Mouse (Mus musculus) embryonic facial prominence, embryonic 14.5 days (tissue): ENCODE data around the gene Uhrf1bp1. TPM values are rescaled to one million over a fixed set of nuclear protein-coding genes. Genes with fewer than 3 reads are reported as not detected.

Experiments used
- ATAC-seq: fragments of 200-750 bp; cut with Nextera tagmentation; 2 replicates; pipeline ENCODE4 v1.8.0; 2017; ENCODE audit warnings: low read depth, moderate number of reproducible peaks, moderate TSS enrichment
- DNase-seq: peaks from one replicate; pipeline ENCODE4 v3.0.0-alpha.2; 2015; ENCODE audit warnings: low spot score
- H3K27ac ChIP-seq: fragments of 300-500 bp; sonication (generic); replicated peaks from 2 replicates; pipeline ENCODE4 v1.5.1; 2014; ENCODE audit warnings: low read depth, mild to moderate bottlenecking, low read length, moderate library complexity
- H3K27me3 ChIP-seq: fragments of 300-500 bp; sonication (generic); replicated peaks from 2 replicates; pipeline ENCODE4 v1.6.1; 2014; ENCODE audit warnings: low read length; ENCODE audit not compliant: control insufficient read depth, insufficient read depth
- H3K36me3 ChIP-seq: fragments of 300-500 bp; sonication (generic); 2 replicates; pipeline ENCODE4 v1.6.1; 2014; ENCODE audit warnings: low read length, mixed read lengths; ENCODE audit not compliant: control insufficient read depth, insufficient read depth
- H3K4me1 ChIP-seq: fragments of 300-500 bp; sonication (generic); 2 replicates; pipeline ENCODE4 v1.6.1; 2014; ENCODE audit warnings: antibody characterized with exemption, low read length; ENCODE audit not compliant: control insufficient read depth, insufficient read depth
- H3K4me2 ChIP-seq: fragments of 300-500 bp; sonication (generic); 2 replicates; pipeline ENCODE4 v1.6.1; 2014; ENCODE audit warnings: low read depth, mild to moderate bottlenecking, low read length, moderate library complexity, mixed read lengths
- H3K4me3 ChIP-seq: fragments of 300-500 bp; sonication (generic); 2 replicates; pipeline ENCODE4 v1.5.1; 2014; ENCODE audit warnings: low read depth, mild to moderate bottlenecking, low read length
- H3K9ac ChIP-seq: fragments of 300-500 bp; sonication (generic); 2 replicates; pipeline ENCODE4 v1.6.1; 2014; ENCODE audit warnings: low read depth, mild to moderate bottlenecking, low read length, moderate library complexity, mixed read lengths
- H3K9me3 ChIP-seq: fragments of 300-500 bp; sonication (generic); 2 replicates; pipeline ENCODE4 v1.6.1; 2016; ENCODE audit warnings: low read length; ENCODE audit not compliant: control insufficient read depth
- WGBS: fragments of 180-500 bp; shearing (Covaris S2); extraction: QIAGEN DNeasy Blood & Tissue Kit; methylation state at CpG from one replicate; pipeline ENCODE4 v1.1.7; 2014; 5-methylcytosine and 5-hydroxymethylcytosine counted together
- polyA plus RNA-seq: library from polyadenylated mRNA; unstranded; fragments of >200 nt; fragmentation: Nextera tagmentation; extraction: Ambion mirVana; gene quantifications from 2 replicates; pipeline ENCODE4 v1.2.1, GENCODE M21; 2014

Uhrf1bp1 gene
- 5.9 and 6.7 TPM in 2 replicates for polyA plus RNA-seq

GRCm38 (mm10) chr17:27856265-27856797, at the start of gene Uhrf1bp1:
Gene Uhrf1bp1, plus strand, starts transcription at chr17:27856441.
- Histone ChIP-seq H3K4me2 (peak within 1 kb of the TSS; percentile 78), H3K27ac (peak within 1 kb of the TSS; percentile 86), H3K4me1 (peaks cover 14% of the 10 kb centered on the region), H3K9ac (peak within 1 kb of the TSS; percentile 94), H3K36me3 (peaks cover 24% of the 10 kb centered on the region), H3K27me3 (no peaks in the 10 kb centered on the region), H3K4me3 (peak within 1 kb of the TSS; percentile 94), H3K9me3 (no peaks in the 10 kb centered on the region)
- DNase-seq (peak; percentile 89), ATAC-seq (peak; percentile 84)
- whole genome bisulfite sequencing = 2% methylated on average over 9 of the region's 54 CpGs

- Histone ChIP-seq H3K4me3 (no peak overlapping the region), H3K9ac (no peak overlapping the region), H3K9me3 (no peaks in the 10 kb centered on the region), H3K4me2 (no peak overlapping the region), H3K27ac (no peak overlapping the region), H3K4me1 (no peaks in the 10 kb centered on the region; the same call in 1 of the 2 replicates), H3K27me3 (no peaks in the 10 kb centered on the region), H3K36me3 (no peaks in the 10 kb centered on the region)
- DNase-seq = peak; percentile 24
- ATAC-seq = no peak
- 54% methylated on average over 2 of the region's 2 CpGs for WGBS
Measured at GRCm38 (mm10) chr17:27807542-27808078, 48.6 kb upstream of the Uhrf1bp1 start.

DNA sequence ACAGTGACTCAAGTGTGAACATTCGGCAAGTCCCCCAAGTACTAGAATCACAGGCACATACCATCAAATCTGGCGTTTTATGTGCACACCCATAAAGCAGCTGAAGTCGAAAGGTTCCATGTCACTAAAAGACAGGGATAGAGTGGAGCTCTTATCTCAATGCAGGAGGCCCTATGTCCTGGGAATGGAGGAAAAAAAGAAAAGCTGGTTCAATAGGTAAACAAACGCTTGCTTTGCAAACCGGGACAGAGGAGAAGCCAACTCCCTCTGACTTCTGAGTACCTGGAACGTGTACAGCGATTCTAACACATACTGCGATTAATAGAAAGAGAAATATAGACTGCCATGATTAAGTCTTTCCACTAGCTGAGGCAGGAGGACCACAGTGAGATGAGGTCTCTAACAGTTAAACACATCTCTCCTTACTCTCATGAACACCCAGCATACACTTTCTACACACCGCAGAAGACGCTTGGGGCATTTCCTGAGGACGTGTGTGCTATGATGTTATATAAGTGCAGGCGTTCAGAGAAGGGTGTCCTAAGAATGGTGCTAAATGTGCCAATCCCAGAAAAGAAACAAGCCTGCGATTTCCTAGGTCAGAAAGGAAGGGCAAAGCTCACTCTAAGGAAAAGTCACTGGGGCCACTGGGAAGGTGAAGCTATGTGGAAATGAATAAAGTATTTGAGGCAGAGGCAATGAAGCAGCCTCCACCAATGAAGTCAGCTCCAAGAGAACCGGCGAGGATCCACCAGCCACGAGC, 45.5 kb upstream of the Uhrf1bp1 start:
- H3K9me3 ChIP-seq = no peaks in the 10 kb centered on the region
- H3K27me3 ChIP-seq = no peaks in the 10 kb centered on the region
- no peaks in the 10 kb centered on the region for H3K4me1 ChIP-seq
- no peaks in the 10 kb centered on the region for H3K36me3 ChIP-seq
- H3K27ac ChIP-seq = no peak overlapping the region
- H3K9ac ChIP-seq = no peak overlapping the region
- H3K4me3 ChIP-seq = no peak overlapping the region
- WGBS = 88% methylated on average over 16 of the region's 16 CpGs
- no peak overlapping the region for H3K4me2 ChIP-seq
- DNase-seq (no peak), ATAC-seq (no peak)

DNA sequence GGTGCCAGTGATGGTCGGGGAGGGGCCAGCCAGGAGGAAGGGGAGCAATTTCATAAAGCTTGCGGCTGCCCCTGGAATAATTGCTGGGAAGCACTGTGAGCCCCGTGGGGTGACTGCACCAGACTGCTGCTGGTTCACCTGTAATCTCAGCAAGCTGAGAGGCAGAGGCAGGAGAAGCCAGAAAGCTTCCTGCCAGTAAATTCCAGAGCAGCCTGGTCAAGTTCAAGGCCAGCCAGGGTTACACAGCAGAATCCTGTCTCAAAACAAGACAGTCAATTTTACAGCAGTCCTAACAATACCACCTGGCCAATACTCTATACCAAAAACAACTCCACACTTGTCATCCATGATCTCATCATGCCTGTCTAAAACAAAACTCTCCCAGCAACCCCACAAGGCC, 44.3 kb upstream of the Uhrf1bp1 start:
- Histone ChIP-seq H3K4me1 (no peaks in the 10 kb centered on the region), H3K36me3 (no peaks in the 10 kb centered on the region), H3K4me2 (no peak overlapping the region), H3K27me3 (no peaks in the 10 kb centered on the region), H3K9ac (no peak overlapping the region), H3K27ac (no peak overlapping the region), H3K4me3 (no peak overlapping the region), H3K9me3 (no peaks in the 10 kb centered on the region)
- no peak for DNase-seq
- no peak for ATAC-seq
- 80% methylated on average over 3 of the region's 3 CpGs for WGBS

GRCm38 (mm10) chr17:27814606-27815005, 41.6 kb upstream of the Uhrf1bp1 start:
- H3K4me1 ChIP-seq = peaks cover 6% of the 10 kb centered on the region; the same call in 1 of the 2 replicates
- H3K36me3 ChIP-seq = no peaks in the 10 kb centered on the region
- DNase-seq (no peak), ATAC-seq (no peak)
- no peak overlapping the region for H3K27ac ChIP-seq
- no peaks in the 10 kb centered on the region for H3K9me3 ChIP-seq
- H3K9ac ChIP-seq = no peak overlapping the region
- H3K4me2 ChIP-seq = no peak overlapping the region
- no peak overlapping the region for H3K4me3 ChIP-seq
- no peaks in the 10 kb centered on the region for H3K27me3 ChIP-seq

- no peak for DNase-seq
- Histone ChIP-seq H3K36me3 (no peaks in the 10 kb centered on the region), H3K9me3 (no peaks in the 10 kb centered on the region), H3K4me3 (peak overlapping the region; percentile 97), H3K4me2 (peak overlapping the region; percentile 67), H3K27ac (no peak overlapping the region), H3K4me1 (peaks cover 12% of the 10 kb centered on the region), H3K9ac (peak overlapping the region; percentile 95), H3K27me3 (no peaks in the 10 kb centered on the region)
- 5% methylated on average over 7 of the region's 7 CpGs for whole genome bisulfite sequencing
- ATAC-seq = no peak
Measured at GRCm38 (mm10) chr17:27819011-27819410, 37.2 kb upstream of the Uhrf1bp1 start.

- peak overlapping the region; percentile 95 for H3K9ac ChIP-seq
- peaks cover 12% of the 10 kb centered on the region for H3K4me1 ChIP-seq
- WGBS = under 1% methylated on average over 20 of the region's 20 CpGs
- H3K4me3 ChIP-seq = peak overlapping the region; percentile 97
- no peaks in the 10 kb centered on the region for H3K9me3 ChIP-seq
- no peaks in the 10 kb centered on the region for H3K36me3 ChIP-seq
- DNase-seq (peak; percentile 27), ATAC-seq (no peak)
- H3K4me2 ChIP-seq = peak overlapping the region; percentile 67
- H3K27ac ChIP-seq = peak overlapping the region; percentile 87
- H3K27me3 ChIP-seq = no peaks in the 10 kb centered on the region
Measured at GRCm38 (mm10) chr17:27819521-27819970, 36.7 kb upstream of the Uhrf1bp1 start.

GRCm38 (mm10) chr17:27819971-27820567, 36.2 kb upstream of the Uhrf1bp1 start:
- peak overlapping the region; percentile 95 for H3K9ac ChIP-seq
- peaks cover 12% of the 10 kb centered on the region for H3K4me1 ChIP-seq
- no peaks in the 10 kb centered on the region for H3K9me3 ChIP-seq
- H3K4me2 ChIP-seq = peak overlapping the region; percentile 67
- peak; percentile 23 for DNase-seq
- peak overlapping the region; percentile 97 for H3K4me3 ChIP-seq
- H3K36me3 ChIP-seq = no peaks in the 10 kb centered on the region
- WGBS = under 1% methylated on average over 23 of the region's 62 CpGs
- no peaks in the 10 kb centered on the region for H3K27me3 ChIP-seq
- ATAC-seq = peak; percentile 84
- H3K27ac ChIP-seq = peak overlapping the region; percentile 87
